Comparison of ENCODE assay signal across 15 mouse cellular contexts in genomic region chr14:21520496-21520895, GRCm38 (mm10). TPM values are rescaled to one million over a fixed set of nuclear protein-coding genes. Genes with fewer than 3 reads are reported as not detected.
DNase-seq lines count a peak whose midpoint lies in the region; ATAC-seq and TF ChIP-seq lines count a peak whose summit lies in the region.
"Had no signal": no experiment of that assay in that cellular context is flagged by ENCODE, and none has a peak within 500 bp of the region (broad histone marks: within the 10 kb centered on the region; RNA-seq: fewer than 3 reads in every experiment).

No protein-coding gene starts in this region.

- H3K9ac ChIP-seq in liver, adult 2 months (ENCODE audit: low read depth, low read length), result no peak overlapping the region
- H3K9ac ChIP-seq in liver, postnatal 0 days (replicated peaks), result no peak overlapping the region
- H3K9ac ChIP-seq in limb, embryonic 14.5 days (ENCODE audit: low read depth, low read length, severe bottlenecking), result no peak overlapping the region
- H3K9ac ChIP-seq: hindbrain, embryonic 15.5 days had no signal

- no peak for ATAC-seq in liver, postnatal 0 days
- ATAC-seq in limb, embryonic 14.5 days (ENCODE audit: low FRiP score, low read depth), result no peak
- ATAC-seq: activated CD4-positive, CD25-positive, alpha-beta regulatory T cell, adult 4 months; intestine, postnatal 0 days had no signal

- H3K9me3 ChIP-seq in heart, embryonic 10.5 days, result no peaks in the 10 kb centered on the region
- no peaks in the 10 kb centered on the region for H3K9me3 ChIP-seq in liver, postnatal 0 days (ENCODE audit: low read length)
- H3K9me3 ChIP-seq in limb, embryonic 14.5 days (ENCODE audit: control insufficient read depth, low read length), result no peaks in the 10 kb centered on the region
- no peaks in the 10 kb centered on the region for H3K9me3 ChIP-seq in forebrain, embryonic 10.5 days
- H3K9me3 ChIP-seq: hindbrain, embryonic 15.5 days had no signal

- H3K4me1 ChIP-seq in heart, embryonic 10.5 days, result peaks cover 45% of the 10 kb centered on the region
- H3K4me1 ChIP-seq in liver, adult 2 months (ENCODE audit: control insufficient read depth, insufficient read depth, low read length), result peaks cover 13% of the 10 kb centered on the region
- H3K4me1 ChIP-seq in liver, postnatal 0 days (ENCODE audit: insufficient read depth), result peaks cover 10% of the 10 kb centered on the region
- H3K4me1 ChIP-seq in limb, embryonic 14.5 days (ENCODE audit: control insufficient read depth, insufficient read depth, low read length), result peaks cover 33% of the 10 kb centered on the region
- peaks cover 36% of the 10 kb centered on the region for H3K4me1 ChIP-seq in forebrain, embryonic 10.5 days

- 0 out of 2 replicates have a peak overlapping the region, but pooled peaks have one; percentile 3 for H3K27ac ChIP-seq in heart, embryonic 10.5 days
- peak overlapping the region; percentile 49; the same call in 1 of the 2 replicates for H3K27ac ChIP-seq in liver, adult 2 months (replicated peaks; ENCODE audit: insufficient read depth, low read depth, low read length)
- H3K27ac ChIP-seq in liver, postnatal 0 days (ENCODE audit: low read depth), result no peak overlapping the region
- H3K27ac ChIP-seq in limb, embryonic 14.5 days (replicated peaks; ENCODE audit: low read depth, low read length), result 0 out of 2 replicates have a peak overlapping the region, but pooled peaks have one; percentile 2
- no peak overlapping the region for H3K27ac ChIP-seq in forebrain, embryonic 10.5 days
- H3K27ac ChIP-seq: hindbrain, embryonic 15.5 days had no signal

- peaks cover 13% of the 10 kb centered on the region for H3K79me2 ChIP-seq in liver, adult 2 months (ENCODE audit: control insufficient read depth, insufficient read depth, low read length)

- no peak for TF ChIP-seq POLR2A in liver, adult 2 months (IDR thresholded peaks at IDR 0.05; ENCODE audit: extremely low read depth, insufficient read depth, low read length)
- no peak for TF ChIP-seq POLR2A in limb, embryonic 14.5 days (IDR thresholded peaks at IDR 0.05; ENCODE audit: borderline replicate concordance, extremely low read depth, insufficient read depth, insufficient read length)

- H3K4me2 ChIP-seq in liver, postnatal 0 days (ENCODE audit: low read depth, low read length), result no peak overlapping the region
- H3K4me2 ChIP-seq in limb, embryonic 14.5 days (replicated peaks; ENCODE audit: low read depth, low read length, severe bottlenecking), result no peak overlapping the region
- H3K4me2 ChIP-seq: hindbrain, embryonic 15.5 days had no signal

- TF ChIP-seq EP300 in liver, postnatal 0 days (IDR thresholded peaks at IDR 0.05; ENCODE audit: low read depth), result no peak

- 83% methylated on average over 7 of the region's 7 CpGs for WGBS in heart, embryonic 10.5 days
- 23% methylated on average over 7 of the region's 7 CpGs for WGBS in liver, adult 2 months
- 81% methylated on average over 7 of the region's 7 CpGs for WGBS in liver, postnatal 0 days (ENCODE audit: insufficient replicate concordance)
- 72% methylated on average over 7 of the region's 7 CpGs for WGBS in limb, embryonic 14.5 days
- WGBS in forebrain, embryonic 10.5 days, result 90% methylated on average over 7 of the region's 7 CpGs

- no peaks in the 10 kb centered on the region for H3K27me3 ChIP-seq in heart, embryonic 10.5 days (ENCODE audit: insufficient read depth, poor library complexity, severe bottlenecking)
- H3K27me3 ChIP-seq in liver, adult 2 months (ENCODE audit: control insufficient read depth, insufficient read depth, low read length), result no peaks in the 10 kb centered on the region
- no peaks in the 10 kb centered on the region for H3K27me3 ChIP-seq in liver, postnatal 0 days (ENCODE audit: insufficient read depth, low read length)
- no peaks in the 10 kb centered on the region for H3K27me3 ChIP-seq in limb, embryonic 14.5 days (ENCODE audit: control insufficient read depth, insufficient read depth, low read length)
- H3K27me3 ChIP-seq in forebrain, embryonic 10.5 days (ENCODE audit: poor library complexity, severe bottlenecking), result no peaks in the 10 kb centered on the region
- H3K27me3 ChIP-seq: hindbrain, embryonic 15.5 days had no signal

- intact Hi-C loops in heart, postnatal 10 days (cut with DNase I), result no loop called here

- H3K4me3 ChIP-seq in heart, embryonic 10.5 days, result no peak overlapping the region
- no peak overlapping the region for H3K4me3 ChIP-seq in liver, adult 2 months (ENCODE audit: insufficient read depth, low read depth, low read length)
- H3K4me3 ChIP-seq in liver, postnatal 0 days (ENCODE audit: low read depth, low read length), result no peak overlapping the region
- H3K4me3 ChIP-seq in limb, embryonic 14.5 days (replicated peaks; ENCODE audit: low read length), result no peak overlapping the region
- no peak overlapping the region for H3K4me3 ChIP-seq in forebrain, embryonic 10.5 days
- H3K4me3 ChIP-seq: hindbrain, embryonic 15.5 days had no signal

- peaks cover 18% of the 10 kb centered on the region for H3K36me3 ChIP-seq in heart, embryonic 10.5 days
- H3K36me3 ChIP-seq in liver, adult 2 months (ENCODE audit: control insufficient read depth, insufficient read depth, low read length), result peaks cover 11% of the 10 kb centered on the region; the same call in 1 of the 2 replicates
- H3K36me3 ChIP-seq in liver, postnatal 0 days (replicated peaks; ENCODE audit: insufficient read depth, low read length), result peaks cover 9% of the 10 kb centered on the region
- peaks cover 39% of the 10 kb centered on the region for H3K36me3 ChIP-seq in limb, embryonic 14.5 days (ENCODE audit: control insufficient read depth, insufficient read depth, low read length)
- H3K36me3 ChIP-seq in forebrain, embryonic 10.5 days (replicated peaks), result peaks cover 62% of the 10 kb centered on the region

- TF ChIP-seq CTCF in liver, adult 2 months (IDR thresholded peaks at IDR 0.05; ENCODE audit: low read depth, low read length), result no peak
- no peak for TF ChIP-seq CTCF in liver, postnatal 0 days (IDR thresholded peaks at IDR 0.05; ENCODE audit: low read depth)

- peak; percentile 66 to 86 for DNase-seq in adrenal gland, adult (ENCODE audit: inconsistent age in 2 of 2, low spot score in 1 of 2)
- DNase-seq in adrenal gland, postnatal 4 days (ENCODE audit: low spot score in 2 of 2), result no peak
- no peak for DNase-seq in heart, embryonic 10.5 days (ENCODE audit: low spot score)
- no peak for DNase-seq in heart, postnatal 10 days
- peak; percentile 80 for DNase-seq in liver, adult 2 months (ENCODE audit: extremely low read depth, low read depth, low spot score)
- DNase-seq in liver, postnatal 0 days, result no peak
- DNase-seq in limb, embryonic 14.5 days (ENCODE audit: low spot score), result no peak
- DNase-seq in forebrain, embryonic 10.5 days (ENCODE audit: extremely low spot score, low spot score), result no peak
- DNase-seq: cerebellum, postnatal 25 days; kidney, postnatal 36 days; retina, postnatal 1 day; thymus, adult 2 months had no signal

RNA-seq across cellular contexts. Expression of gene Kat6b, which starts 39.3 kb away (rescaled TPM):
- 10 to 100 TPM; 61.2 to 69.5 TPM for total RNA-seq in adrenal gland, postnatal 4 days (2021)
- polyA plus RNA-seq in heart, embryonic 10.5 days (2016; fragmentation: Nextera tagmentation; extraction: Ambion mirVana), result 9.3 and 11.1 TPM in 2 replicates
- total RNA-seq in heart, postnatal 10 days (2021), result 10 to 100 TPM; 39.2 to 39.3 TPM
- total RNA-seq in liver, adult 2 months (2014; rRNA removed), result 5.3 and 6.2 TPM in 2 replicates
- polyA plus RNA-seq in liver, adult 2 months (2012; rRNA removed), result 2.8 and 3.2 TPM in 2 replicates
- 1.1 and 1.5 TPM in 2 replicates for polyA plus RNA-seq in liver, postnatal 0 days (2015; fragmentation: Nextera tagmentation; extraction: Ambion mirVana)
- polyA plus RNA-seq in limb, embryonic 14.5 days (2012; rRNA removed), result 35.5 and 42.2 TPM in 2 replicates
- 26.0 and 33.6 TPM in 2 replicates for polyA plus RNA-seq in limb, embryonic 14.5 days (2014; fragmentation: Nextera tagmentation; extraction: Ambion mirVana)
- 15.6 and 18.4 TPM in 2 replicates for polyA plus RNA-seq in forebrain, embryonic 10.5 days (2016; fragmentation: Nextera tagmentation; extraction: Ambion mirVana)

Comparison
In these comparisons a context has a peak if more than half of its experiments do, and no peak if none do; other contexts are left out.
1. DNase-seq: peak in adrenal gland, adult (2 of 2) and liver, adult 2 months (single experiment); none in adrenal gland, postnatal 4 days (0 of 2), heart, embryonic 10.5 days (single experiment), heart, postnatal 10 days (0 of 2), liver, postnatal 0 days (single experiment), limb, embryonic 14.5 days (single experiment) and forebrain, embryonic 10.5 days (single experiment).
2. H3K27ac ChIP-seq: peak in heart, embryonic 10.5 days (single experiment), liver, adult 2 months (single experiment) and limb, embryonic 14.5 days (single experiment); none in liver, postnatal 0 days (single experiment) and forebrain, embryonic 10.5 days (single experiment).